In the genomic region with DNA sequence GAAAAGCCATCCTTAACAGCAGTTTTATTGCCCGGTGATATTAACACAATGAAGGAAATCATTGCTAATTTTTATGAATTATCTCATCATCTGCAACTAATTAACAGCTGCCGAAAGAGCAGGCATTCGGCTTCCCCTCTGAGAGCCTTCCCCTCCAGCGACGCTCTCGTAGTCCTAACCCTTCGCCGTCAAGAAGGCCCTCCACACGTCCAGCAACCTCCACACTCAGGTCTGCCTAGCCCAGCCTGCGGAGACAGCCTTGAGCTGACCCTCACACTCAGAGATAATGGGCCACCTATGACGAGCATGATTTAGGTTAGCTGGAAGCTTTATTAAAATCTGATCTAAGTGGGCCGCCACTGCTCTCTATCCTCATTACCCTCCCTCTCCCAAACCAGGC, we compare ENCODE assay signal across 26 mouse cellular contexts.
A peak's percentile ranks its signal among the peaks of the same experiment; 100 is the strongest.
DNase-seq lines count a peak whose midpoint lies in the region; ATAC-seq and TF ChIP-seq lines count a peak whose summit lies in the region.
"Had no signal": no experiment of that assay in that cellular context is flagged by ENCODE, and none has a peak within 500 bp of the region (broad histone marks: within the 10 kb centered on the region; RNA-seq: fewer than 3 reads in every experiment).

No protein-coding gene starts in this region.

- no peaks in the 10 kb centered on the region for H3K36me3 ChIP-seq in hindbrain, embryonic 13.5 days
- no peaks in the 10 kb centered on the region for H3K36me3 ChIP-seq in hindbrain, embryonic 11.5 days (ENCODE audit: control insufficient read depth, insufficient read depth, low read length)
- no peaks in the 10 kb centered on the region for H3K36me3 ChIP-seq in hindbrain, postnatal 0 days (ENCODE audit: insufficient read depth, low read length)
- H3K36me3 ChIP-seq in hindbrain, embryonic 16.5 days (ENCODE audit: control insufficient read depth, insufficient read depth, low read length), result no peaks in the 10 kb centered on the region
- no peaks in the 10 kb centered on the region for H3K36me3 ChIP-seq in neural tube, embryonic 13.5 days
- H3K36me3 ChIP-seq: forebrain, embryonic 10.5 days; G1E; heart, embryonic 10.5 days; heart, embryonic 13.5 days; intestine, embryonic 15.5 days had no signal

- WGBS in hindbrain, embryonic 13.5 days, result 50% methylated on average over 12 of the region's 12 CpGs
- WGBS in hindbrain, embryonic 11.5 days, result 73% methylated on average over 12 of the region's 12 CpGs
- 65% methylated on average over 12 of the region's 12 CpGs for WGBS in hindbrain, postnatal 0 days
- WGBS in hindbrain, embryonic 16.5 days, result 61% methylated on average over 12 of the region's 12 CpGs
- 57% methylated on average over 12 of the region's 12 CpGs for WGBS in neural tube, embryonic 13.5 days

- H3K27me3 ChIP-seq in hindbrain, embryonic 13.5 days, result peaks cover 17% of the 10 kb centered on the region; the same call in 1 of the 2 replicates
- H3K27me3 ChIP-seq in hindbrain, embryonic 11.5 days (ENCODE audit: control insufficient read depth, insufficient read depth, low read length), result no peaks in the 10 kb centered on the region
- H3K27me3 ChIP-seq in hindbrain, postnatal 0 days (ENCODE audit: insufficient read depth, low read length), result no peaks in the 10 kb centered on the region
- 0 out of 2 replicates have a peak, but pooled peaks cover 4% of the 10 kb centered on the region for H3K27me3 ChIP-seq in hindbrain, embryonic 16.5 days (replicated peaks; ENCODE audit: control insufficient read depth, insufficient read depth, low read length)
- peaks cover 9% of the 10 kb centered on the region; the same call in 1 of the 2 replicates for H3K27me3 ChIP-seq in neural tube, embryonic 13.5 days
- H3K27me3 ChIP-seq: intestine, embryonic 15.5 days had no signal

- H3K9me3 ChIP-seq in hindbrain, embryonic 13.5 days, result no peaks in the 10 kb centered on the region
- no peaks in the 10 kb centered on the region for H3K9me3 ChIP-seq in hindbrain, embryonic 11.5 days (ENCODE audit: control insufficient read depth, low read length)
- H3K9me3 ChIP-seq in hindbrain, postnatal 0 days (ENCODE audit: low read length), result no peaks in the 10 kb centered on the region
- H3K9me3 ChIP-seq in hindbrain, embryonic 16.5 days (ENCODE audit: control insufficient read depth, low read length), result no peaks in the 10 kb centered on the region
- no peaks in the 10 kb centered on the region for H3K9me3 ChIP-seq in neural tube, embryonic 13.5 days
- H3K9me3 ChIP-seq: forebrain, embryonic 10.5 days; forebrain, embryonic 13.5 days; heart, embryonic 10.5 days; heart, embryonic 13.5 days; intestine, embryonic 15.5 days had no signal

- no peak overlapping the region for H3K4me3 ChIP-seq in hindbrain, embryonic 13.5 days
- H3K4me3 ChIP-seq in hindbrain, embryonic 11.5 days (ENCODE audit: low read depth, low read length), result no peak overlapping the region
- no peak overlapping the region for H3K4me3 ChIP-seq in hindbrain, postnatal 0 days (ENCODE audit: low read length)
- no peak overlapping the region for H3K4me3 ChIP-seq in hindbrain, embryonic 16.5 days (ENCODE audit: low read length)
- H3K4me3 ChIP-seq in neural tube, embryonic 13.5 days, result no peak overlapping the region
- H3K4me3 ChIP-seq: forebrain, embryonic 10.5 days; forebrain, embryonic 13.5 days; heart, adult 2 months; heart, embryonic 10.5 days; heart, embryonic 13.5 days; intestine, embryonic 15.5 days had no signal

- no peak overlapping the region for H3K4me2 ChIP-seq in hindbrain, embryonic 13.5 days
- no peak overlapping the region for H3K4me2 ChIP-seq in hindbrain, embryonic 11.5 days (replicated peaks; ENCODE audit: low read depth, low read length)
- no peak overlapping the region for H3K4me2 ChIP-seq in hindbrain, postnatal 0 days (ENCODE audit: low read depth, low read length)
- H3K4me2 ChIP-seq in hindbrain, embryonic 16.5 days (ENCODE audit: low read length), result no peak overlapping the region
- H3K4me2 ChIP-seq in neural tube, embryonic 13.5 days, result no peak overlapping the region
- H3K4me2 ChIP-seq: forebrain, embryonic 13.5 days; heart, embryonic 13.5 days; intestine, embryonic 15.5 days had no signal

- ATAC-seq in hindbrain, embryonic 13.5 days (ENCODE audit: low FRiP score), result no peak; the same call in 1 of the 2 replicates
- ATAC-seq in hindbrain, embryonic 11.5 days (ENCODE audit: low FRiP score), result no peak
- ATAC-seq in hindbrain, postnatal 0 days, result peak; percentile 33; the same call in 1 of the 2 replicates
- no peak for ATAC-seq in hindbrain, embryonic 16.5 days
- no peak for ATAC-seq in neural tube, embryonic 13.5 days (ENCODE audit: low read depth)
- ATAC-seq: forebrain, embryonic 13.5 days; forebrain, embryonic 16.5 days; intestine, embryonic 15.5 days; Patski had no signal

- H3K27ac ChIP-seq in hindbrain, embryonic 13.5 days, result peak overlapping the region; percentile 35; the same call in 1 of the 2 replicates
- H3K27ac ChIP-seq in hindbrain, embryonic 11.5 days (ENCODE audit: low read depth, low read length), result no peak overlapping the region
- no peak overlapping the region for H3K27ac ChIP-seq in hindbrain, postnatal 0 days
- H3K27ac ChIP-seq in hindbrain, embryonic 16.5 days (ENCODE audit: low read depth, low read length), result no peak overlapping the region
- H3K27ac ChIP-seq in neural tube, embryonic 13.5 days (replicated peaks), result peak overlapping the region; percentile 35; the same call in 1 of the 2 replicates
- H3K27ac ChIP-seq: forebrain, embryonic 10.5 days; forebrain, embryonic 13.5 days; heart, adult 2 months; heart, embryonic 10.5 days; heart, embryonic 13.5 days; intestine, embryonic 15.5 days had no signal

- TF ChIP-seq CTCF in hindbrain, postnatal 0 days (IDR thresholded peaks at IDR 0.05; ENCODE audit: low read depth), result no peak

- DNase-seq in hindbrain, embryonic 11.5 days (ENCODE audit: low spot score), result no peak
- DNase-seq in hindbrain, postnatal 0 days (ENCODE audit: low spot score), result no peak
- no peak for DNase-seq in neural tube, embryonic 10.5 days (ENCODE audit: extremely low spot score, low spot score)
- DNase-seq: adrenal gland, postnatal 10 days; adrenal gland, postnatal 36 days; B cell, adult 2 months; cerebellum, adult 18-20 months; cerebellum, adult 9-10 months; cerebellum, postnatal 14 days; gastrocnemius, postnatal 10 days; gastrocnemius, postnatal 36 days; heart, adult 2 months; heart, postnatal 14 days; heart, postnatal 4 days; kidney, adult 11 months had no signal

- peaks cover 37% of the 10 kb centered on the region for H3K4me1 ChIP-seq in hindbrain, embryonic 13.5 days (replicated peaks)
- peaks cover 4% of the 10 kb centered on the region; the same call in 1 of the 2 replicates for H3K4me1 ChIP-seq in hindbrain, embryonic 11.5 days (replicated peaks; ENCODE audit: control insufficient read depth, insufficient read depth, low read length)
- H3K4me1 ChIP-seq in hindbrain, postnatal 0 days (ENCODE audit: insufficient read depth, low read length), result no peaks in the 10 kb centered on the region
- peaks cover 10% of the 10 kb centered on the region for H3K4me1 ChIP-seq in hindbrain, embryonic 16.5 days (ENCODE audit: control insufficient read depth, insufficient read depth, low read depth, low read length)
- H3K4me1 ChIP-seq in neural tube, embryonic 13.5 days (replicated peaks), result peaks cover 34% of the 10 kb centered on the region

- H3K9ac ChIP-seq in hindbrain, embryonic 13.5 days, result no peak overlapping the region
- H3K9ac ChIP-seq in hindbrain, embryonic 11.5 days (ENCODE audit: low read depth, low read length), result no peak overlapping the region
- H3K9ac ChIP-seq in hindbrain, postnatal 0 days (replicated peaks; ENCODE audit: low read length), result no peak overlapping the region
- no peak overlapping the region for H3K9ac ChIP-seq in hindbrain, embryonic 16.5 days (ENCODE audit: low read depth, low read length)
- no peak overlapping the region for H3K9ac ChIP-seq in neural tube, embryonic 13.5 days
- H3K9ac ChIP-seq: forebrain, embryonic 13.5 days; heart, embryonic 13.5 days; intestine, embryonic 15.5 days had no signal

Comparison
In these comparisons a context has a peak if more than half of its experiments do, and no peak if none do; other contexts are left out.
1. H3K27ac ChIP-seq: peak in hindbrain, embryonic 13.5 days (single experiment) and neural tube, embryonic 13.5 days (single experiment); none in hindbrain, embryonic 11.5 days (single experiment), hindbrain, postnatal 0 days (single experiment) and hindbrain, embryonic 16.5 days (single experiment).